20 mouse cellular contexts compared by ENCODE assay signal in genomic region chr6:6575796-6576195, GRCm38 (mm10). TPM values are rescaled to one million over a fixed set of nuclear protein-coding genes. Genes with fewer than 3 reads are reported as not detected.
DNase-seq lines count a peak whose midpoint lies in the region; ATAC-seq and TF ChIP-seq lines count a peak whose summit lies in the region.
"Had no signal": no experiment of that assay in that cellular context is flagged by ENCODE, and none has a peak within 500 bp of the region (broad histone marks: within the 10 kb centered on the region; RNA-seq: fewer than 3 reads in every experiment).

No protein-coding gene starts in this region.

- H3K27me3 ChIP-seq in heart, embryonic 13.5 days (replicated peaks) = no peaks in the 10 kb centered on the region
- no peaks in the 10 kb centered on the region for H3K27me3 ChIP-seq in midbrain, embryonic 11.5 days (ENCODE audit: control insufficient read depth, insufficient read depth, low read length)
- no peaks in the 10 kb centered on the region for H3K27me3 ChIP-seq in midbrain, embryonic 16.5 days (ENCODE audit: control insufficient read depth, insufficient read depth, low read depth, low read length)
- H3K27me3 ChIP-seq in lung, embryonic 14.5 days (ENCODE audit: insufficient read depth, low read length) = no peaks in the 10 kb centered on the region
- H3K27me3 ChIP-seq: embryonic facial prominence, embryonic 15.5 days; hindbrain, embryonic 12.5 days had no signal

- H3K27ac ChIP-seq in heart, embryonic 13.5 days (replicated peaks) = no peak overlapping the region
- no peak overlapping the region for H3K27ac ChIP-seq in midbrain, embryonic 11.5 days (ENCODE audit: low read depth, low read length)
- no peak overlapping the region for H3K27ac ChIP-seq in midbrain, embryonic 16.5 days (ENCODE audit: low read length)
- no peak overlapping the region for H3K27ac ChIP-seq in lung, embryonic 14.5 days (ENCODE audit: low read depth)
- H3K27ac ChIP-seq: embryonic facial prominence, embryonic 15.5 days; heart, embryonic 10.5 days; hindbrain, embryonic 12.5 days; stomach, postnatal 0 days had no signal

- ATAC-seq in heart, embryonic 13.5 days (ENCODE audit: extremely low read depth, insufficient number of reproducible peaks, low FRiP score, low TSS enrichment) = no peak
- no peak for ATAC-seq in midbrain, embryonic 11.5 days (ENCODE audit: low FRiP score)
- no peak for ATAC-seq in midbrain, embryonic 16.5 days
- peak; percentile 68; the same call in 1 of the 2 replicates for ATAC-seq in lung, embryonic 14.5 days (ENCODE audit: insufficient read depth)

- H3K9ac ChIP-seq in heart, embryonic 13.5 days = no peak overlapping the region
- no peak overlapping the region for H3K9ac ChIP-seq in midbrain, embryonic 11.5 days (ENCODE audit: low read length)
- no peak overlapping the region for H3K9ac ChIP-seq in midbrain, embryonic 16.5 days (ENCODE audit: low read depth, low read length)
- H3K9ac ChIP-seq in lung, embryonic 14.5 days = no peak overlapping the region
- H3K9ac ChIP-seq: embryonic facial prominence, embryonic 15.5 days; hindbrain, embryonic 12.5 days had no signal

- H3K4me1 ChIP-seq in heart, embryonic 13.5 days = peaks cover 36% of the 10 kb centered on the region
- no peaks in the 10 kb centered on the region for H3K4me1 ChIP-seq in midbrain, embryonic 11.5 days (ENCODE audit: control insufficient read depth, insufficient read depth, low read length)
- peaks cover 14% of the 10 kb centered on the region for H3K4me1 ChIP-seq in midbrain, embryonic 16.5 days (ENCODE audit: control insufficient read depth, insufficient read depth, low read length)
- H3K4me1 ChIP-seq in lung, embryonic 14.5 days (ENCODE audit: insufficient read depth) = 0 out of 2 replicates have a peak, but pooled peaks cover 3% of the 10 kb centered on the region

- no peak for TF ChIP-seq CTCF in lung, embryonic 14.5 days (IDR thresholded peaks at IDR 0.05; ENCODE audit: low read depth)

- H3K4me2 ChIP-seq in heart, embryonic 13.5 days = peak overlapping the region; percentile 18; the same call in 1 of the 2 replicates
- no peak overlapping the region for H3K4me2 ChIP-seq in midbrain, embryonic 11.5 days
- no peak overlapping the region for H3K4me2 ChIP-seq in midbrain, embryonic 16.5 days (ENCODE audit: low read length)
- no peak overlapping the region for H3K4me2 ChIP-seq in lung, embryonic 14.5 days
- H3K4me2 ChIP-seq: embryonic facial prominence, embryonic 15.5 days had no signal

- H3K9me3 ChIP-seq in heart, embryonic 13.5 days = no peaks in the 10 kb centered on the region
- H3K9me3 ChIP-seq in midbrain, embryonic 11.5 days (ENCODE audit: control insufficient read depth, low read length) = no peaks in the 10 kb centered on the region
- no peaks in the 10 kb centered on the region for H3K9me3 ChIP-seq in midbrain, embryonic 16.5 days (replicated peaks; ENCODE audit: control insufficient read depth, low read length, poor library complexity, severe bottlenecking)
- no peaks in the 10 kb centered on the region for H3K9me3 ChIP-seq in lung, embryonic 14.5 days (ENCODE audit: low read depth, low read length)
- H3K9me3 ChIP-seq: embryonic facial prominence, embryonic 15.5 days; heart, embryonic 10.5 days; hindbrain, embryonic 12.5 days had no signal

- H3K36me3 ChIP-seq in heart, embryonic 13.5 days = peaks cover 9% of the 10 kb centered on the region
- H3K36me3 ChIP-seq in midbrain, embryonic 11.5 days (ENCODE audit: control insufficient read depth, insufficient read depth, low read length) = no peaks in the 10 kb centered on the region
- H3K36me3 ChIP-seq in midbrain, embryonic 16.5 days (ENCODE audit: control insufficient read depth, insufficient read depth, low read length) = no peaks in the 10 kb centered on the region
- H3K36me3 ChIP-seq in lung, embryonic 14.5 days (ENCODE audit: insufficient read depth) = no peaks in the 10 kb centered on the region
- H3K36me3 ChIP-seq: embryonic facial prominence, embryonic 15.5 days had no signal

- intact Hi-C loops in heart, postnatal 25 days (cut with DNase I) = loop anchor here (5.0 kb wide), 1 partner anchor 382 kb away; the partner anchor contains the start of gene Sdhaf3

- 70% methylated on average over 4 of the region's 4 CpGs for WGBS in heart, embryonic 13.5 days
- 94% methylated on average over 4 of the region's 4 CpGs for WGBS in midbrain, embryonic 11.5 days
- whole genome bisulfite sequencing in midbrain, embryonic 16.5 days = 90% methylated on average over 4 of the region's 4 CpGs
- whole genome bisulfite sequencing in lung, embryonic 14.5 days = 48% methylated on average over 4 of the region's 4 CpGs

- no peak overlapping the region for H3K4me3 ChIP-seq in heart, embryonic 13.5 days
- H3K4me3 ChIP-seq in midbrain, embryonic 11.5 days (ENCODE audit: low read depth, low read length) = no peak overlapping the region
- no peak overlapping the region for H3K4me3 ChIP-seq in midbrain, embryonic 16.5 days (ENCODE audit: low read depth, low read length)
- H3K4me3 ChIP-seq in lung, embryonic 14.5 days (ENCODE audit: low read depth, low read length) = no peak overlapping the region
- H3K4me3 ChIP-seq: embryonic facial prominence, embryonic 15.5 days; hindbrain, embryonic 12.5 days had no signal

- no peak for DNase-seq in heart, postnatal 25 days (ENCODE audit: low spot score)
- DNase-seq in midbrain, embryonic 11.5 days (ENCODE audit: low spot score, missing footprints) = peak; percentile 10
- peak; percentile 80 for DNase-seq in lung, embryonic 14.5 days
- peak; percentile 69 for DNase-seq in lung, postnatal 36 days
- DNase-seq in ovary, postnatal 36 days (ENCODE audit: low spot score) = no peak
- DNase-seq in layer of hippocampus, adult 9-10 months (ENCODE audit: low spot score) = no peak
- DNase-seq: adrenal gland, adult 2 months; cerebellum, postnatal 10 days; gastrocnemius, postnatal 25 days; kidney, adult 18-20 months; kidney, postnatal 14 days; liver; right cerebral cortex, postnatal 4 days; thymus, postnatal 14 days had no signal

RNA-seq across cellular contexts. Expression of gene Sem1, which starts 2.7 kb away (rescaled TPM):
- 220 and 232 TPM in 2 replicates for polyA plus RNA-seq in heart, embryonic 13.5 days (2015; fragmentation: Nextera tagmentation; extraction: Ambion mirVana)
- 100 to 1,000 TPM in 1 of 2 experiments, 10 to 100 TPM in 1; 96.2 to 105 TPM for total RNA-seq in heart, postnatal 25 days (2021)
- polyA plus RNA-seq in midbrain, embryonic 11.5 days (2014; fragmentation: Nextera tagmentation; extraction: Ambion mirVana) = 241 and 251 TPM in 2 replicates
- polyA plus RNA-seq in midbrain, embryonic 16.5 days (2015; fragmentation: Nextera tagmentation; extraction: Ambion mirVana) = 118 and 128 TPM in 2 replicates
- 263 and 276 TPM in 2 replicates for polyA plus RNA-seq in lung, embryonic 14.5 days (2014; fragmentation: Nextera tagmentation; extraction: Ambion mirVana)

Comparison
In these comparisons a context has a peak if more than half of its experiments do, and no peak if none do; other contexts are left out.
1. DNase-seq: peak in midbrain, embryonic 11.5 days (single experiment), lung, embryonic 14.5 days (single experiment) and lung, postnatal 36 days (single experiment); none in heart, postnatal 25 days (single experiment), ovary, postnatal 36 days (single experiment) and layer of hippocampus, adult 9-10 months (single experiment).